Mouse (Mus musculus) testis, adult 2 months (tissue): Measurements from ENCODE around the gene Rpap1. TPM values are rescaled to one million over a fixed set of nuclear protein-coding genes. Genes with fewer than 3 reads are reported as not detected.

Experiments used
- H3K27ac ChIP-seq: fragments of 200-500 bp; 2 replicates; pipeline ENCODE4 v1.5.1; 2012; ENCODE audit warnings: low read depth, low read length; ENCODE audit not compliant: control insufficient read depth, insufficient read depth
- H3K27me3 ChIP-seq: fragments of 200-500 bp; 2 replicates; pipeline ENCODE4 v1.6.1; 2012; ENCODE audit warnings: mild to moderate bottlenecking, low read length, moderate library complexity; ENCODE audit not compliant: control insufficient read depth, insufficient read depth
- H3K36me3 ChIP-seq: fragments of 200-500 bp; 2 replicates; pipeline ENCODE4 v1.6.1; 2012; ENCODE audit warnings: mild to moderate bottlenecking, low read length; ENCODE audit not compliant: control insufficient read depth, insufficient read depth
- H3K4me1 ChIP-seq: fragments of 200-500 bp; 2 replicates; pipeline ENCODE4 v1.6.1; 2012; ENCODE audit warnings: low read length; ENCODE audit not compliant: control insufficient read depth, insufficient read depth
- H3K4me3 ChIP-seq: fragments of 200-500 bp; 2 replicates; pipeline ENCODE4 v1.5.1; 2012; ENCODE audit warnings: low read depth, mild to moderate bottlenecking, low read length, moderate library complexity, mixed read lengths; ENCODE audit not compliant: control insufficient read depth
- CTCF ChIP-seq: fragments of 200-500 bp; IDR thresholded peaks from 2 replicates; pipeline ENCODE4 v1.5.1; 2012; ENCODE audit warnings: low read depth, mild to moderate bottlenecking, inconsistent platforms, low read length, moderate library complexity; ENCODE audit not compliant: control insufficient read depth, insufficient read depth, insufficient replicate concordance
- POLR2A ChIP-seq: fragments of 200-500 bp; IDR thresholded peaks from 2 replicates; pipeline ENCODE4 v1.6.1; 2012; ENCODE audit warnings: low read depth, mild to moderate bottlenecking, inconsistent platforms, low read length, moderate library complexity; ENCODE audit not compliant: control insufficient read depth
- polyA plus RNA-seq: library from polyadenylated mRNA; depleted of rRNA; stranded (reverse); fragments of >200 nt; gene quantifications from 2 replicates; pipeline ENCODE4 v1.2.3, GENCODE M21; 2012

Rpap1 gene
- polyA plus RNA-seq, 1 experiment = 13.7 TPM

DNA sequence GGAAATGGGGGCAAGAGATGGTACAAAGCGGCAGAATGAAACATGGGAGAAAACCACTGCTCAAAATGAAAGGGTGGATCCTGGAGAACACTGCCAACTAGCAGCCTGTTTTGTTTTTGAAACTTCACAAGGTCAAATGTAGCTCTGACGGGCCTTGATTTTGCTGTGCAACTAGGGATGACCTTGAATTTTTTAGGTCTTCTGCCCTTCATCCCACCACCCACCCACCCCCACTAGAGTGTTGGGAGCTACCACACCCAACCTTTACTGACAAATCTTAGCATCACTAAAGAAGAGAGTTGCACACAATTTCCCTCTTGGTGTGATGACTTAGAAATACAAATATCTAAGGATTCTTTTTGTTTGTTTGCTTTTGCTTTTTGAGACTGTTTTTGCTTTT, 2.7 kb upstream of the Rpap1 start:
- H3K36me3 ChIP-seq = no peaks in the 10 kb centered on the region
- H3K4me3 ChIP-seq = no peak overlapping the region
- no peaks in the 10 kb centered on the region for H3K27me3 ChIP-seq

GRCm38 (mm10) chr2:119767246-119767645, 20.1 kb downstream of the Rpap1 start:
- peaks cover 4% of the 10 kb centered on the region for H3K36me3 ChIP-seq
- no peaks in the 10 kb centered on the region for H3K4me1 ChIP-seq
- no peak overlapping the region for H3K4me3 ChIP-seq
- H3K27me3 ChIP-seq = no peaks in the 10 kb centered on the region
- H3K27ac ChIP-seq = no peak overlapping the region
- TF ChIP-seq POLR2A = no peak

More for the DNA sequence above, 2.7 kb upstream of the Rpap1 start:
- Histone ChIP-seq H3K27ac (no peak overlapping the region), H3K4me1 (no peaks in the 10 kb centered on the region)
- no peak for TF ChIP-seq POLR2A
- no peak for TF ChIP-seq CTCF

DNA sequence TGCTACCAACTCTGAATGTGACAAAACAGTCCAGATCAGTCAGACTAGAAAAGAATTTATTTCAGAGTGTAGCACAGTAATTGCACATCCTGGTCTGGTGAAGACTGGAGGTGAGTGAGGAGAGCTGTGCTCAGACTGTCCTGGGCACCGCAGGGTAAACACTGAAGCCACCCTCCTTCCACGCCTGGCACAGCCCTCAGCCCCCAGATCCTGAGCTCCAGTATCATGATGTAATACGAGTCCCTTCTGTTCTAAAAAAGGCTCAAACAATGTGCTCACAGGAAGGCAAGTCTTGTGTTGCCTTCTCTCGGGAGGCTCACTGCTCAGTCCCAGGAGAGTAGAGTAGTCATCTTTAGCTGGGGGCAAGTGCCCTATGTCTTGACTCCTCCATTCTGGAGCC, 23.4 kb downstream of the Rpap1 start:
- TF ChIP-seq POLR2A = no peak
- peaks cover 4% of the 10 kb centered on the region for H3K36me3 ChIP-seq

DNA sequence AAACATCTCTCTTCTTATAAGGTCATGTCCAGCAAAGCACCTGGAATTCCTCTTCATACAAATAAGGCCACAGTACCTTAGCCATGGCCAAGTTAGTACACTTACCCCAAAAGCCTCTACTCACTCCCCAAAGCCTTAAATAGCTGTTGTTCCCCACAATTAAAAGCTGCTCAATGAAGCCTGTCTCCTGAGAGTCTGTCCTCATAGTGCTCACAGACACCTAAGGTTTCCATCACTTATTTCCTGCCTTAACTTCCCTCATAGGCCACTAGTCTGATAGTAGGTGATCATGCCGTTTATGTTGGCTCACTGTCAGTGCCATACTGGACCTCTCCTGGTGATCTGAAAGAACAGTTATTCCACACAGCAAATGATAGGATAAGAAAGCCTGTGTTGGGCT, 25.1 kb downstream of the Rpap1 start:
- H3K27me3 ChIP-seq = peaks cover 6% of the 10 kb centered on the region; the same call in 1 of the 2 replicates
- no peak for TF ChIP-seq CTCF
- no peak for TF ChIP-seq POLR2A
- H3K27ac ChIP-seq = no peak overlapping the region
- H3K4me3 ChIP-seq = no peak overlapping the region
- H3K4me1 ChIP-seq = peaks cover 16% of the 10 kb centered on the region
- H3K36me3 ChIP-seq = peaks cover 2% of the 10 kb centered on the region; the same call in 1 of the 2 replicates

More for the DNA sequence above, 23.4 kb downstream of the Rpap1 start:
- H3K27me3 ChIP-seq = no peaks in the 10 kb centered on the region; the same call in 1 of the 2 replicates
- H3K4me3 ChIP-seq = no peak overlapping the region
- no peak overlapping the region for H3K27ac ChIP-seq
- peaks cover 4% of the 10 kb centered on the region; the same call in 1 of the 2 replicates for H3K4me1 ChIP-seq

- Histone ChIP-seq H3K36me3 (peaks cover 2% of the 10 kb centered on the region; the same call in 1 of the 2 replicates), H3K4me3 (no peak within 1 kb of the TSS), H3K27me3 (peaks cover 6% of the 10 kb centered on the region; the same call in 1 of the 2 replicates), H3K4me1 (peaks cover 16% of the 10 kb centered on the region), H3K27ac (no peak within 1 kb of the TSS)
- TF ChIP-seq CTCF (no peak), POLR2A (no peak)
Measured at GRCm38 (mm10) chr2:119760251-119760650, 27.1 kb downstream of the Rpap1 start, which contains the start of gene Ltk. Gene Ltk, minus strand, starts transcription at chr2:119760431.

DNA sequence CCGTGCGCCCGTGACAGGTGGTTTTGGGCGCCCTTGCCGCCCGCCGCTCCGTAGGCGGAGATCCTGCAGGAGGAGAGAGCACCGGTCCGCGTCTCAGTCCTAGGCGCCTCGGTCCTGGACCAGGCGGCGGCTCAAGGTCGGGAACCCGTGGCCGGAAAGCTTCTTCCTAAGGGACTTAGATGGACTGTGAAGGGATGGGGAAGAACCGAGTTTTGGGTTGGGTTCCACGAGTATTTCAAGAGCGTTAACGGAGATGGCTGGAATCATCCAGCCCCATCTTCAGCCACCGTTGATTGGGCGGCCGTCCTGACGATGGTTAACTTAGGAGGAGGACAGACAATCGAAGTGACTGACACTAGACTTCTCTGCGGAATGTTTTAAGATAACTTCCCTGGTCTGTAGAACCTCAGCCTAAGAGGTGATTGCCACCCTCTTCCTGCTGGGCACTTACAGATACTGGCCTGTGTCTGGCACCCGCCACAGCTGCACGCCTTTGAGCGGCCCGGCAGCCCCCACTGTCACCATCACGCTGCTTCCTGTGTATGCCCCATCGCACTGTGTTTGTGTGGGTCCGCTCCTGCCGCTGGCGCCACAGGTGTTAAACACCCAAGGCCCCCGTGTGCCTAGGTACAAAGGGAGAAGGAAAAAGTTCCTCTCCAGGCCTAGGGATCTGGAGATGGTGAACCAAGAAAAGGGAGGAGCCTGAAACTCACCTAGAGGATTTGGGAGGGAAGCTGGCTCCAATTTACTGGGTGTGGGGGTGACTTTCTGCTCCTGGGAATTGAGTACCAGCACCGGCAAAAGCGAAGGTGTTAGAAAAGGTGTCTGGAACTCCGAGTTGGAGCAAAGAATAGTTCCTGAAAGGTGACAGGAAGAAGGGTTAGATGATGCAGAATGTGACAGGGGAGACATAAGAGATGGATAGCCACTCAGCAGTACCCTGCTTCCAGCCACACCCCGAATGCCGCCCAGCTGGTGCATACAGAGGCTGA, 28.2 kb downstream of the Rpap1 start:
- peaks cover 16% of the 10 kb centered on the region for H3K4me1 ChIP-seq
- peaks cover 6% of the 10 kb centered on the region; the same call in 1 of the 2 replicates for H3K27me3 ChIP-seq
- no peak overlapping the region for H3K27ac ChIP-seq
- peak overlapping the region; percentile 83 for H3K4me3 ChIP-seq
- H3K36me3 ChIP-seq = peaks cover 2% of the 10 kb centered on the region; the same call in 1 of the 2 replicates
- TF ChIP-seq POLR2A (no peak), CTCF (no peak)

GRCm38 (mm10) chr2:119758101-119758843, 29.1 kb downstream of the Rpap1 start:
- H3K4me3 ChIP-seq = peak overlapping the region; percentile 83
- H3K4me1 ChIP-seq = peaks cover 16% of the 10 kb centered on the region
- H3K36me3 ChIP-seq = no peaks in the 10 kb centered on the region
- H3K27me3 ChIP-seq = peaks cover 6% of the 10 kb centered on the region; the same call in 1 of the 2 replicates
- H3K27ac ChIP-seq = no peak overlapping the region
- TF ChIP-seq POLR2A (no peak), CTCF (no peak)
